In genomic region chr4:43567140-43567539, GRCm38 (mm10) we compare ENCODE assay signal across 32 mouse cellular contexts. TPM values are rescaled to one million over a fixed set of nuclear protein-coding genes. Genes with fewer than 3 reads are reported as not detected.
"Had no signal": no experiment of that assay in that cellular context is flagged by ENCODE, and none has a peak within 500 bp of the region (broad histone marks: within the 10 kb centered on the region; RNA-seq: fewer than 3 reads in every experiment).

No protein-coding gene starts in this region.

- H3K4me2 ChIP-seq: heart, embryonic 12.5 days; hindbrain, embryonic 12.5 days; hindbrain, embryonic 14.5 days; liver, embryonic 11.5 days; liver, embryonic 13.5 days; liver, embryonic 15.5 days had no signal

- H3K9ac ChIP-seq: heart, embryonic 12.5 days; hindbrain, embryonic 12.5 days; hindbrain, embryonic 14.5 days; liver, embryonic 13.5 days; liver, embryonic 15.5 days had no signal

- H3K4me3 ChIP-seq: heart, embryonic 10.5 days; heart, embryonic 12.5 days; hindbrain, embryonic 10.5 days; hindbrain, embryonic 12.5 days; layer of hippocampus, adult 2 months; left cerebral cortex, adult 2 months; liver, embryonic 13.5 days; liver, embryonic 15.5 days had no signal

- ATAC-seq: forebrain, embryonic 16.5 days; hindbrain, embryonic 16.5 days; inflammation-experienced regulatory T-cells, adult 6 months; intestine, embryonic 16.5 days had no signal

- DNase-seq: gastrocnemius, postnatal 25 days; heart, postnatal 4 days; kidney, adult 18-20 months; kidney, adult 8-10 months; kidney, postnatal 10 days; kidney, postnatal 4 days; liver; liver, embryonic 13.5 days had no signal

- H3K27me3 ChIP-seq: heart, embryonic 12.5 days; hindbrain, embryonic 12.5 days; liver, embryonic 13.5 days; liver, embryonic 15.5 days had no signal

- H3K27ac ChIP-seq: heart, embryonic 10.5 days; hindbrain, embryonic 10.5 days; hindbrain, embryonic 12.5 days; hindbrain, embryonic 14.5 days; layer of hippocampus, adult 2 months; left cerebral cortex, adult 2 months; liver, embryonic 13.5 days; liver, embryonic 15.5 days had no signal

- H3K9me3 ChIP-seq: heart, embryonic 10.5 days; heart, embryonic 12.5 days; hindbrain, embryonic 10.5 days; hindbrain, embryonic 12.5 days; liver, embryonic 13.5 days; liver, embryonic 15.5 days had no signal

RNA-seq across cellular contexts. Expression of gene Msmp, which starts 17.2 kb away (rescaled TPM):
- total RNA-seq: gastrocnemius, adult 8-10 months; gastrocnemius, postnatal 4 days; granulocyte monocyte progenitor cell, adult 5-6 weeks; heart, postnatal 14 days; layer of hippocampus, adult 2 months; layer of hippocampus, postnatal 10 days; layer of hippocampus, postnatal 25 days; left cerebral cortex, adult 2 months; left cerebral cortex, postnatal 14 days; left cerebral cortex, postnatal 36 days had no signal
- polyA plus RNA-seq: frontal cortex, adult 2 months; heart, embryonic 14.5 days; inflammation-experienced regulatory T-cells, adult 6 months; limb, embryonic 11.5 days; liver, embryonic 13.5 days; liver, embryonic 15.5 days had no signal
